Mouse (Mus musculus): ENCODE results near the gene Nupl1.

- TF ChIP-seq CTCF (IDR thresholded peaks at IDR 0.05; ENCODE audit: low read depth), result no peak
- no peak for TF ChIP-seq EP300 (IDR thresholded peaks at IDR 0.05; ENCODE audit: low read depth)
Measured at GRCm38 (mm10) chr14:60152373-60152772, 98.9 kb downstream of the Nupl1 start.

Measured in liver, embryonic 14.5 days (tissue).